Mouse (Mus musculus) heart, embryonic 15.5 days (tissue): ENCODE data around the gene Il10ra. TPM values are rescaled to one million over a fixed set of nuclear protein-coding genes. Genes with fewer than 3 reads are reported as not detected.

ENCODE experiments used
- microRNA-seq: library from miRNA; unstranded; fragments of <30 nt; microRNA quantifications from one replicate; pipeline ENCODE4, GENCODE M21; 2016
- polyA plus RNA-seq: library from polyadenylated mRNA; unstranded; fragments of >200 nt; fragmentation: Nextera tagmentation; extraction: Ambion mirVana; gene quantifications from 2 replicates; pipeline ENCODE4 v1.2.1, GENCODE M21; 2015

Gene Il10ra
- polyA plus RNA-seq, 1 experiment from 2014 or later = 0.84 TPM

Small RNA genes within 50 kb of the gene (microRNA-seq; reads per million reads assigned to microRNA genes)
- gene Mir7086 = not detected

Other genes starting within 250 kb of the Il10ra start
- gene Mpzl2, start 229.3 kb downstream of the Il10ra start, polyA plus RNA-seq = 1.1 and 7.4 TPM in 2 replicates
- 1.4 and 1.6 TPM in 2 replicates for gene Mpzl3, start 214.0 kb downstream of the Il10ra start, polyA plus RNA-seq
- 0.19 and 0.71 TPM in 2 replicates for gene Jaml, start 190.0 kb downstream of the Il10ra start, polyA plus RNA-seq
- 1.2 and 2.6 TPM in 2 replicates for gene Scn2b, start 151.4 kb downstream of the Il10ra start, polyA plus RNA-seq
- gene Scn4b, start 130.8 kb downstream of the Il10ra start, polyA plus RNA-seq = 0.16 and 1.2 TPM in 2 replicates
- gene BC049352, start 87.1 kb downstream of the Il10ra start, polyA plus RNA-seq = not detected in 2 replicates
- 0.21 and 0.85 TPM in 2 replicates for gene Tmprss4, start 65.1 kb downstream of the Il10ra start, polyA plus RNA-seq
- gene Tmprss13, start 50.0 kb upstream of the Il10ra start, polyA plus RNA-seq = 0.09 and 0.30 TPM in 2 replicates
- gene Fxyd6, start 101.0 kb upstream of the Il10ra start, polyA plus RNA-seq = 37.6 and 47.9 TPM in 2 replicates
- gene Fxyd2, start 130.5 kb upstream of the Il10ra start, polyA plus RNA-seq = 1.5 and 1.9 TPM in 2 replicates
- gene Dscaml1, start 157.5 kb upstream of the Il10ra start, polyA plus RNA-seq = 0.23 and 0.29 TPM in 2 replicates